Mouse (Mus musculus) cerebellum, postnatal 10 days (tissue): ENCODE measurements around the gene Obsl1.

ENCODE experiments used
- DNase-seq, 2 experiments: peaks; one replicate each; pipeline ENCODE4 v3.0.0; 2021; ENCODE audit warnings: mixed read lengths in 2 of 2

Gene Obsl1

DNA sequence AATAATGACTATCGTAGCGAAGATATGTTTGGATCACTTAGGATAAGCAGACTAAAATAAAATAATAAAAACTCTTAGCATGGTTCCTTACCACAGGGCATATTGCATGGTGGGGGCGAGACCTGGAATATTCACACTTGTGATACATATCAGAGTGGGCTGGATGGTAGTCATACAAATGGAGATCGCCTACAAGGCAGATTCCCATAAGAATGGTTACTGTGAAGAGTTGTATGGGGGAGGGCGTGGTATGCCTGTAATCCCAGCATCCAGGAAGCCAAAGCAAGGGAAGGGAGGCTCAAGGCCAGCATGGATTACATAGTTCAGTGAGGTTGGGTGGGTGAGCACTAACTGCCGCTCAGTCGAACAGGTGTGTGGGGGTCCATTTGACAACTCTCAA is 25.5 kb downstream of the Obsl1 start:
- no peak for DNase-seq

DNA sequence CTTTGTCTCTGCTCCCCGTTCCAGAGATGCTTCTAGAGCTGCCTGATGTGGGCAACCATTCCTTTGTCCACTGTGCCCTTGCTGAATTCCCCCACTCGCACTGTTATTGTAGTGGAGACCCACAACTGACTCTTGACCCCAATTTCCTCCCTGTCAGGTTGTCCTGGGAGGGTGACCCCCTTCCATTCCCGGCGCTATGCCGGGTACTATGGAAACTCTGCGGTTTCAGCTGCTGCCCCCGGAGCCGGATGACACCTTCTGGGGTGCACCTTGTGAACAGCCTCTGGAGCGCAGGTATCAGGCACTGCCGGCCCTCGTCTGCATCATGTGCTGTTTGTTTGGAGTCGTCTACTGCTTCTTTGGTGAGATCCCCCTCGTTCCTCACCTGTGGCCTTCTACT is 26.2 kb downstream of the Obsl1 start:
- DNase-seq: no peak

DNA sequence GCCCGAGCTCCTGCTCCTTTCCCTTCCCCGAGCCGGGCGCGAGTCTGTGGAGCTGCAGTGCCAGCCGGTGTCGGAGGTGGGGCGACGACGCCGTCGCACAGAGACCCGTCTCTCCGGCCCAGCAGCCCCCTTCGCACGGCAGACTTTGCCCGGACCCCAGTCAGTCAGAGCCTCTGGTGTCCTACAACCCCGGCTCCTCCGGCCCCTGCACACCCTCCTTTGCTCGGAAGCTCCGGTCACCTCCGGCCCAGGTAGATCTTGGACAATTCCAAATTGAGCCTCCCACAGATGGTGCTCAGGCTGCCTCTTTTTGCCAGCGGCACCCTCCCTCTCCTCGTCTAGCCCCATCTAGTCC is 26.6 kb downstream of the Obsl1 start:
- no peak for DNase-seq

DNA sequence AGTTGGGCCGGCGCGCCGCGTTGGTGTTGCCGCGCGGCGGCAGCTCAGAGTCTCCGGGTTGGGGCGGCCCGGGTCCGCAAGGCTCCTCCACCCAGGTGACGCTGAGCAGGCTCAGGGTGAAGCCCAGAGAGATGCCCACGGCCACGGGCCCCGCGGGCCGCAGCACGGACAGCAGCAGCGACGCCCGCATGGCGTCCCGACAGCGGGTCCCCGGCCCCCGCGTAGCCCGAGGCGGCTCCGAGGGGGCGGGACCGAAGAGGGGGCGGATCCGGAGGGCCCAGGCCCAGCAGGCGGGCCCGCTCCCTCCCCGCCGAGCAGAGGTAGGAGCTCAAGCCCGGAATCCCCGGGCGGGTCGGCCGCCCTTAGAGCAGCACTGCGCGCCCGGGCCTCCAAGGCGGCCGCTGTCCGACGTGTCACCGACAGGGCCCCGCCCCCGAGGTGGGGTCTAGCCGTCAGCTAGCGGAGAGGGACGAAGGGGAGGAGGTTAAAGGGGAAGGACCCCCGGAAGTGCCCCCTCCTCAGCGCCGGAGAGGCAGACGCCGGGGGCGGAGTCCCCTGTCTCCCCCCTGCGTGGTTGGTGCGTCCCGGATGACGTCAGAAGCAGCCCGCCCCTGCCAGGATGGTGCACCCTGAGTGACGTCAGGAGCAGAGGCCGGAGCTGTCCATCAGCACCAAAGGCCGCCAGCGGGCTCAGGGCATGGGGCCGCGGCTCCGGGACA is 27.2 kb downstream of the Obsl1 start, which contains the start of the genes Chpf and Tmem198:
Gene Chpf (minus strand): TSS at position 392 of the 719 bp plus-strand sequence.
Gene Tmem198 (plus strand): TSS at position 617 of the 719 bp plus-strand sequence.
- peak; percentile 99 to 100 for DNase-seq

DNA sequence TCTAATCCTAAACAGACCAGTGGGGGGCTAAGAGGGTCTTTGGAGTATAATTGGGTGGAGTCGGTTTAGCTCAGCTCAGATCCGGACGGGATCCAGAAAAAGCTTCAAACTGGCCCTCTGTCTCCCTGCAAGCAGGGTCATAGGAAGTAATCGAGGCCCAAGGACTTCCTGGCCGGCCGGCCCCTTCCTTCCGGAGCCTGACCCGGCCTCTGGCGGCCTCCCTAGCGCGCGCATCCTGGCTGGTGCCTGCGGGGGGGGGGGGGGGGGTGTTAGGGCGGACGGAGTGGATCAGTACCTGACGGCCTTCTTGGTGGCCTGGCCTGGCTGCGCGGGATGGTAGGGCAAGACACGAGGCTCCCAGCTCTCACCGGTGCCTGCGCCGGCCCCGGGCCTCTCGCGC is 27.8 kb downstream of the Obsl1 start:
- peak in 1 of 2 experiments; percentile 51 for DNase-seq

DNA sequence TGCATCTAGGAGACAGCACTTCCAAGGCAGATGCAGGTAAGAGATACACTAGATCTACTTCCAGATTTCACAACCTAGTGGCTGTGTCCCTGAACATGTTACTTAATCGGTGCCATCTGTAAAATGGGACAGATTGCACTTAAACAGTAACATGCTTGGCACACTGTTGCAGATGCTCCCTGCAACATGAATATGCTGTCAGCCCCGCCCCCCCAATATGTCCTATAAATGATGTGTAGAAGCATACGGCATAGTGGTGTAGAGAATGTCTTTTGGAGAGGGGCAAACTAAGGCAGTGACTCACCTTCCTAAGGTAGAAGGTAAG is 28.3 kb downstream of the Obsl1 start:
- DNase-seq: no peak

DNA sequence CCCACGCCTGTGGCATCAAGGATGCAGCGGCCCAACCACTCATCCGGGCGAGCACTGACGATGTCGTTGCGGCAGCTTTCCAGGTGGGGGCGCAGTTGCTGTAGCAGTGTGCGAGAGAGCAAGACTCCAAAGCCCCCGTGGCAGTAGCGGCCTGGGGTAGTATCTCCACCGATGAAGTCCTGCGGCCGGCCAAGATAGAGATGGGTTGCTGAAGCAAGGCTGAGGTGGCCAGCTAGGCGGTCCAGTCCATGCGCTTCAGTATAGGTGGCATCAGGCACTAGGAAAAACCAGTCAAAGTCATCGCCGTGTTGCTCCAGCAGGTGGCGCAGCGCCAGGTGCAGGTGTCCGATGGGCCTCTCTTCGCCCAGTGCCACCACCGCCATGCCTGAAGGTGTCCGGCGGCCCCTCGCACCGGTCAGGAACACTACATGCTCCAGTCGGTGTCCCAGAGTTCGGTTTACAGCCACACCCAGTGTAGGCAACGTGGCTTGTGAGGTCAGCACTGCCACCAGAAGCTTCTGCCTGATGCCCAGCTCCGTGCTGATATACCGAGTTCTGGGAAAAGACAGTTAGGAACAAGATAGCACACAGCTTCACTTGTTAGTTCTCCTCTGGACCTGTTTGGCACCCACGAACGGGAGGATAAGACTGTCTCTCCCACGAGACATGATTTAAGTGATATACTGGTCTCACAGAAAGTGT is 28.8 kb downstream of the Obsl1 start:
- peak; percentile 96 for DNase-seq

DNA sequence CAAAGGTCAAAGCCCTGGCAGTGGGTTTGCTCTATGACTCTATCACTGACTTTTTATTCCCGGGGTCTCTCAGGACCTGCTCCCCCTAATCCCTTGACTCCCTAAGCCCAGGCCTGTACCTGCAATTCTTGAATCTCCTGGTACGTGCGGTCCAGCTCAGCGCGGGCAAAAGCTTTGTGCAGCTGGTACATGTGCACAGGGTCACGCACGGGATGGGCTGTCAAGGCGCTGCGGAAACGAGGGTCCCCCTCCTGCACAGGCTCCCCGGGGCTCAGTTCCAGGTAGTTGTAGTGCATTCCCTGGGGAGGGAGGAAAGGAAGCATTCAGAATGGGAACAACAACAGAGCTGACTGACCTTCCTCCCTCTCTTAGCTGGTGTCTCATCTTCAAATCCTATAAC is 29.8 kb downstream of the Obsl1 start:
- DNase-seq: no peak

DNA sequence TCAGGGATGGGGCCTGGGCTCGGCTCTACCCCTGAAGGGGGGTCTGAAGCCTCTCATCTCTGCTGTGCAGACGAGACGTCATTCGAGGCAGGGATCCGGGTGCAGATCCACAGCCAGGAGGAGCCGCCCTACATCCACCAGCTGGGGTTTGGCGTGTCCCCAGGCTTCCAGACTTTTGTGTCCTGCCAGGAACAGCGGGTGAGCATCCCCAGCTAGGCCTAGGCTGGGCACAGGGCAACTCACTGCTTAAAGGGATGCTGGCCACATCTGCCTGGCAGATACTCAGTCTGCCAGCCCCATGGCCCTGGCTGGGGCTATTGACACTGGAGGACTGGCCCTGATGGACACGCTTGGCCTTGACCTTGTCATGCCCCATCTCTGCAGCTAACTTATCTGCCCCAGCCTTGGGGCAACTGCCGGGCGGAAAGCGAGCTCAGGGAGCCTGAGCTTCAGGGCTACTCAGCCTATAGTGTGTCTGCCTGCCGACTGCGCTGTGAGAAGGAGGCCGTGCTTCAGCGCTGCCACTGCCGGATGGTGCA is 36.9 kb downstream of the Obsl1 start:
- DNase-seq: peak in 1 of 2 experiments; percentile 39

DNA sequence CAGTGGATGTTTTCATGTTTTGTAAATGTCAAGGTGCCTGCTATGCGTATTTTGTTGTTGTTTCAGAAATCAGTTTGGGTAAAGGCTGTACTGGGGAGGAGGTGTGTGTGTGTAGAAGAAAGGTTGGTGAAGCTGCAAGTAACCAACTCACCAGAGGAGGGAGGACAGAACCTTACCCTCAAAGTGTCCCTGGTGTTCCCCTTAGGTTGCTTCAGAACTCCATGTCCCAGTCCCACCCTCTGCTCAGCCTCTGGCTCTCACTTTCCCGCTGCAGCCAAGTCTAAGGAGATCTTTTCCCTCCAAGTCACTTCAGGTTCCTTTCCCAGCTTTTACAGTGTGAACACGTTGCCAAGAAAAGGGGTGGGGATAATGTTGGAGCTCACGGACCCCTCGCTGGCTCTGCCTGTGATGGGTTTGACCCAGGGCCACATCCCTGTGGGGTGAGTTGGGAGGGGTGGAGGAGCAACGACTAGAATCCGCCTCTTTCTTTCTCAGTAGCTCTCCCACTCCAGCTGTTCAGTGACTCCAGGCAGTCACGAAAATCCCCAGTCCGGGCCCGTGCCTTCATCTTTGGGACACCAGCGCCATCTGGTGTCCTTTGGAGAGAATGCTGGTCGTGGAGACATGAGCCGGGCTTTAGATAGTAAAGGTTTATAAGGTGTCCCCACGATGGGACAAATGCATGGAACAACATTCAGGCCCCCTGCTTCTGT is 38.9 kb downstream of the Obsl1 start:
- DNase-seq: peak; percentile 87 to 89

DNA sequence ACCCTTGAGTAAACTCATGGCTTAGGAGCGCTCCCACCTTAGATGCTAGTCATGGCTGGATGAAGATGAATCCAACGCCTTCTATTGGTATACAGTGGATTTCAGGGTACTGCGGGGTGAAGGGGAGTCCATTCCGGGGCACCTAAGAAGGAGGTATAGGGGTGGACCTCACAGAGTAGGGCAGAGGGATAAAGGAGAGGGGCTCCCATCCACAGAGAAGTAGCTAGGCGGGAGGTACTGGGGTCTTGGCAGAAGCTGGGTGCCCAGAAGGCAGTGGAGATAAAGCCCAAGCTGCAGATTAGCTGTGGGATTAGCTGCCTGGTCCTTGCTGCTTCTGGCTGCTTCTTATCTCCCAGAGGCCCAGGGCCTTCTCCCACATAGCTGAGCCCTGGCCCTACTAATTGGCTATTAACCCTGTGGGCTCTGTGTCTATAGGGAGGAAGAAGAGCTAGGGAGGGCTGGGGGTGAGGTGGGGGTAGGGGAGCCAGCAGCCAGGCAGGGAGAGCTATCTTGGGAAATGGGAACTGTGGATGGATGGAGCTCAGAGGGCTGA is 42.5 kb downstream of the Obsl1 start:
- no peak for DNase-seq

DNA sequence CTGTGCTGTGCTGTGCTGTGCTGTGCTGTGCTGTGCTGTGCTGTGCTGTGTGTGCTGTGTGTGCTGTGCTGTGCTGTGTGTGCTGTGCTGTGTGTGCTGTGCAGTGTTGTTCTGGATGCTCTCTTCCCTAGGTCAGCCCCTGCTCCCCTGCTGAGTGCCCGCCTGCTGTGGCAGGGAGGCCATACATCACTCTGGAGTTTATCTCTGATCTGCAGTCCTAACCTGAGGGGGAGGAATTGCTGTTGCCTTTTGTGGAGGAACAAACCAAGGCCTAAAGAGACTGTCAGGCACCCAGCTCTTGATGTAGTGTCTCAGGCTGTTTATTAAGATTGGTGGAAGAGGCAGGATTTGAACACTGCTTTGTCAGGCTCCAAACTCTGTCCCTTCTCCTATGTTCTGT is 43.6 kb downstream of the Obsl1 start:
- peak in 1 of 2 experiments; percentile 14 for DNase-seq

DNA sequence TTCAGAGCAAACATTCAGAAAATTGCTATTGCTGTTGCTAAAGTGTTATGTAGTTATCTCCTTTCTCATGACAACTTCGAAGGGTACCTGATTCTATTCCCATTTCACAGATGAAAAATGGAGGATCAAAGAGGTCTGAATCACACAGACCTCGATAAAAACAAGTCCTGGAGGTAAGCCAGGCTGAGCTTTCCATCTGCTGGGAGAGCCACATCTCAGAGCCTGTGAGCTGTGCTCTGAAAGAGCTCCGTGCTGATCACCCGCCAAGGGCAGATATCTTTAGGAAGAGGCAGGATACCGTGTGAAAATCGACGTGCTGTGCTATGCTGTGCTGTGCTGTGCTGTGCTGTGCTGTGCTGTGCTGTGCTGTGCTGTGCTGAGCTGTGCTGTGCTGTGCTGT is 46.0 kb downstream of the Obsl1 start:
- peak; percentile 45 to 48 for DNase-seq

DNA sequence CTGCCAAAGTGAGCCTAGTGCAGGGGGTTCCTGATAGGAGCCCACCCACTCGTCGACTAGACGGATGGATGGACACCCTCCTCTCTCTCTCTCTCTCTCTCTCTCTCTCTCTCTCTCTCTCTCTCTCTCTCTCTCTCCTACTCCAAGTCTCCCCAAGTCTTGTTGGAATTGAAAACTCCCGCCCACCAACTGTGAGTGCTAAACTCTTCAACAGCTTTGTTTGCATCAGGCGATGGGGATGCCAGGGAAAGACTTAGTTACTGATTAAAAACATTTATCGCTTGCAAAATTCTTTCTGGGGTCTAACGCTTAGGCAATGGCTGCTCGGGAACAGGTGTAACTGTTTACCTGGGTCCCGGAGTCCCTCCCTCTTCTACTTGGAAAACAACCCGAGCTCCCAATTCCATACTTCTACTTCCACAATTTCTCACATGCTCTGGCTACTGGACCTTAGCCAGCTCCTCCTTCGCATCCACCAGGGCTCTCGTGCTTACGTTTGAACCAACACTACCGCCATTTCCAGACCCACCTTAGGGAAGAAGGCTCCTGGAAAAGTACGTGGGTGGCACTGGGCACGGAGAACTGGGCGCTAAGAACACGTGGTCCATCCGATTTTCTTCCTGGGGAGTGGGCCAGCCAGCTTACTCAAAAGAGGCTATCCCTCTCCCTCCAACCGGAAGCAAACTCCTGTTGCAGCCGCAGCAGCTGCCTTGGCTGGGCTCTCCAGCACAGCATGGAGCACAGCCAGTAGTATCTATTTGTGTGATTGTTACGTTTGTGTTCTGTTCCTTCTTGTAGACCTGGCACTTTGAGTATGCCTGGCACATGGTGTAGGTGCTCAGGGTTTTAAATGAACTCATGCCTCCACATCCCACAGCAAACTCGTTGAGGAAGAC is 47.2 kb downstream of the Obsl1 start:
- peak; percentile 58 to 71 for DNase-seq

DNA sequence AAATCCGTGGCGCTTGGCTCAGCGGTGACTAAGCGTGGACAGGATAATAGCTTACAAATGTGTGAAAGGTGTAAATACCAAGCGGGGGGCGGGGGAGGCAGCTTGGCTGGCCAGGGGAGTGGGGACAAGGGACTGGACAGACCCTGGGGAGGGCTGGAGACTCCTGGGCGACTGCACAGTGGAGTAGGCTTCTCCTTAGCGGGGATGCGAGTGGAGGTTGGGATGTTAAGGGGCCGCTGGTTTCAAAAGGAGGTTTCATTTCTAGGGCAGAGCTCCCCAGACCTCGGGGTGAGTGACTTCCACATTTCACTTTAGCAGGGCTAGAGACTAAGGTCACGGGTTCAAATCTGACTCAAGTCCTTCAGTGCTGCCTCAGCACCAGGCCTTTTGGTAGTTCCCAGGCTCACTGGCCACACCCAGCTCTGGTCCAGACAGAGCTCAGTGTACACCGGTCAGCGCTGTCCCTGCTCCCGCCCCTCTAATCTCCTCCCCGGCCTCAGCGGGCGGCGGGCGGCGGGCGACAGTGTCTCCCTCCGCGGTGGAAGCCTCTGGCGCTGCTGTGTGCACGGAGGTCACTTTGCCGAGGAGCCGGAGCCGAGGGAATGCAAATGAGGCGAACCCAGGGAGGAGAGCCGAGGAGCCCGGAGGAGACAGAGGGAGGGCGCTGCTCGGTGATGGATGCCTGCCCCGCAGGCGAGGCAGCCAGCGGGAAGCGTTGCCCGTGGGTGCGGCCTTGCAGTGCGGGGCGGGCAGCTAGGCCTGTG is 48.0 kb downstream of the Obsl1 start:
- DNase-seq: peak; percentile 33 to 42

DNA sequence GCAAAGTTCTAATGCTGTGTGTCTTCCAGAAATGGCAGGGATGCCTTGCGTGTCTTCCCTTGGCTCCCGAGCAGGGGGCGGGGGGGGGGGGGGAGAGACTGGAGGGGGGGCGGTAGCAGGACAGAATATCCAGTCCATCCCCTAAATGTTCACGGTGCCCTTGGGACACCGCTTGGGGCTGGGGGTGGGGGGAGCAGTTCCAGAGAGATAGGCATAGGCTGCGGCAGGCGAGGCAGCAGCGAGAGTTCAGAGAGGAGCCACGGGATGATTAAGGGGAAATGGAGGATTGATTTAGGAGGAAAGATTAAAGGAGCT is 48.6 kb downstream of the Obsl1 start:
- DNase-seq: peak in 1 of 2 experiments; percentile 15

DNA sequence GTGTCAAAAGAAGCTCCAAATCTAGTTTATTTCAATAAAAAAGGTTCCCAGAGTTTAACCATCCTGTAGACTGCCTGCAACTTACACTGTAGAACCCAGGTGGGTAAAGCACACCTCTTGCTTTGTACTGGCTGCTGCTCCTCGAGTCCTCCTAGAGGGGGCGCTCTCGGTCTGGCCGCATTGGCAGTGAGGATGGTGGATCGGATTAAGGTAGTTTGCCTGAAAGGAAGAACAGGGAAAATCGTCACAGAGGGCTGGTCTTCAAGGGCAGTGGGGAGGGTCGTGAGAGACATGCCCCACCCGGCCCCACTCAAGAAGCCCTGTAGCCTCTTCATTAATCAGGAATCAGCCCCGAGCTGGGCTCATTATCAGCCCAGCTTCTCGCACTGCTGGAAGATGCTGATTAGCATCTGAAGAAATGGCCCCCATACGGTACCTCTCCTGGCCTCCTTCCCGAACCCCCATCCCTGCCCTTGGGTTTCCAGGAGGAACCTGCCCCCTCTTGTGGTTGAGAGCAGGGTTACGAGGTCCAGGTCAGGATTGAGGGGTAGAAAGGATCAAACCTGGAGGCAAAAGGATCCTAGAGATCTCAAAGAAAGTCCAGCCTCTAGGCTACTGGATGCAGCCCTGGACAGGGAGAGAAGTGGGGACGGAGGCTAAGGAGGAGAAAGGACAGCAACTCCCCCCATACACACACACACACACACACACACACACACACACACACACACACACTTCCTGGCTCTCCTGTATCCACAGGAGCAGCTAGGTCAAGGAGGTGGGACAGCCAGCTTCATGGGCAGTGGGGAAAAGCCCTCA is 49.3 kb downstream of the Obsl1 start:
- DNase-seq: peak; percentile 48 to 74

DNA sequence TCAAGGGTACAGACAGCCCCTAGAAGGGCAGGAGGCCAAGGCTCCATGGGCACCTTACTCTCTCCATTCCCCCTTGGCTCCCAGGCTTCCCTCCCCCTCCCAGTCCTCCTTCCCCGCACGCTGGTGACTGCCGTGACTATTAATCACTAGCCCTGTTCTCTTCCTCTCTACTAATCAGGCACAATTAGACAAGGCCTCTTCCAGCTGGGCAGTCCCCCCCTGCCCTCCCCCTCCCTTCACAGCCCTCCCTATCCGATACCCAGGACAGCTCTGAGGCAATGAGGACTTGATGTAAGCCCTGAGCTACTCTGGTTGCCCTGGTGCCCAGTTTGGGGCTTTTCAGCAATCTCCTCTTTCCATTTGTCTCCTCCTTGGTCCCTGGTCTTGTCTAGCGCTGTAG is 50.3 kb downstream of the Obsl1 start:
- DNase-seq: peak in 1 of 2 experiments; percentile 22

DNA sequence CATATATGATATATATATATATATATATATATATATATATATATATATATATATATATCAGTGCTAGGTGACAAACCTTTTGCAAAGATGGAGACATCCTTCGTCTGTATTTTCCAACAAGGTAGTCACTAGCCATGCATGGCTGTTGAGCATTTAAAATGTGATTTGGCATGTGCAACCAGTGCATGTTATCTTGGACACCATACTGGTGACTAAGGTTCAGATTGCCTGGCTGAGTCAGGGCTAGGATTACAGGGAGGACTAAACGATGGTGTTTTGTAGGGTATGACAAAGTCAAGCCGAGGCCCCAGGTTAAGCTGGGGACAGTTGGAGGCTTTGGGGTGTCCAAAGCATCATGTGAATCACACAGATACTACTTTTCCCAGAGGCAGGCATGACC is 50.8 kb downstream of the Obsl1 start:
- no peak for DNase-seq

DNA sequence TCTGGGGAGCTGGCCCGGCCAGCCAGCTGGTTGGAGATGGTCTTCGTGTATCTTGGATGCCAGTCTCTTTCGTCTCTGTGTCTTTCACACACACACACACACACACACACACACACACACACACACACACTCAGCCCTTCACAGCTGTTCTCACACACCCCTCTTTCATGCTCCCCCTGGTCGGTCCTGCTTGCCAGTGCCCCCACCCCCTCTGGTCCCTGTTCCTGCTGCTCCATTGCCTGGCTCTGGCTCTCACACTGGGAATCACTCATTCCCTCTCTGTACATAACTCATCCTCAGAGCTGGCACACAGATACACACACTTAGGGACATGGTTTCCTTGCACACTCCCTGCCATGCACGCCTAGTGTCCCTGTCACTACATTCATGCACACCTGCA is 54.4 kb downstream of the Obsl1 start:
- no peak for DNase-seq
